Mouse (Mus musculus) CH12.LX (cell line): ENCODE results near the gene Cdc37. TPM values are rescaled to one million over a fixed set of nuclear protein-coding genes. Genes with fewer than 3 reads are reported as not detected.

ENCODE experiments used
- DNase-seq: peaks from one replicate; pipeline ENCODE4 v3.0.0-alpha.2; 2013; ENCODE audit errors: extremely low read depth
- H3K27ac ChIP-seq: 2 replicates; pipeline ENCODE4 v1.5.1; 2012; ENCODE audit warnings: low read depth, mild to moderate bottlenecking, control low read depth, moderate library complexity; ENCODE audit not compliant: insufficient read depth
- H3K27me3 ChIP-seq: replicated peaks from 2 replicates; pipeline ENCODE3; 2012; ENCODE audit warnings: inconsistent platforms
- H3K36me3 ChIP-seq, 2 experiments: replicated peaks in 1 of 2; 2 replicates each; pipeline versions ENCODE3 to v1.6.1; 2012; ENCODE audit warnings: inconsistent platforms in 1 of 2, low read length in 1 of 2, mild to moderate bottlenecking in 1 of 2, mixed read lengths in 1 of 2, moderate library complexity in 1 of 2; ENCODE audit not compliant: control insufficient read depth in 1 of 2, insufficient read depth in 1 of 2
- H3K4me1 ChIP-seq, 2 experiments: 2 replicates each; pipeline ENCODE4 v1.6.1; 2012; ENCODE audit warnings: inconsistent platforms in 1 of 2, moderate library complexity in 1 of 2; ENCODE audit not compliant: insufficient read depth in 2 of 2, control insufficient read depth in 1 of 2
- H3K4me2 ChIP-seq: 2 replicates; pipeline ENCODE4 v1.6.1; 2012; ENCODE audit warnings: low read depth, mild to moderate bottlenecking, control low read depth; ENCODE audit not compliant: poor library complexity, insufficient read depth, severe bottlenecking
- H3K4me3 ChIP-seq, 3 experiments: fragments of 150-350 bp in 1 of 3; sonication (generic) in 1 of 3; replicated peaks in 1 of 3; 2 replicates each; pipeline versions ENCODE3 to v1.5.1; 2011 to 2012; ENCODE audit warnings: low read depth in 2 of 3, low read length in 2 of 3, mild to moderate bottlenecking in 2 of 3, moderate library complexity in 2 of 3, control low read depth in 1 of 3, improper control_type of control experiment in 1 of 3, inconsistent platforms in 1 of 3, mixed read lengths in 1 of 3; ENCODE audit not compliant: poor library complexity in 1 of 3
- H3K79me2 ChIP-seq: replicated peaks from 2 replicates; pipeline ENCODE4 v1.6.1; 2012; ENCODE audit warnings: mild to moderate bottlenecking, moderate library complexity; ENCODE audit not compliant: control insufficient read depth, poor library complexity, insufficient read depth, severe bottlenecking; ENCODE audit errors: extremely low read depth
- H3K9ac ChIP-seq: 2 replicates; pipeline ENCODE4 v1.6.1; 2012; ENCODE audit warnings: low read depth, mild to moderate bottlenecking, control low read depth, moderate library complexity; ENCODE audit not compliant: insufficient read depth
- H3K9me3 ChIP-seq: replicated peaks from 2 replicates; pipeline ENCODE3; 2012; ENCODE audit warnings: low read length, inconsistent platforms, mixed read lengths
- BHLHE40 ChIP-seq: IDR thresholded peaks from 2 replicates; pipeline ENCODE4 v1.6.1; 2011; ENCODE audit warnings: mild to moderate bottlenecking, low read depth, low read length, improper control_type of control experiment
- CHD1 ChIP-seq: IDR thresholded peaks from 2 replicates; pipeline ENCODE4 v1.6.1; 2012; ENCODE audit warnings: low read depth, low read length, improper control_type of control experiment, inconsistent platforms
- CHD2 ChIP-seq: IDR thresholded peaks from 2 replicates; pipeline ENCODE4 v1.6.1; 2011; ENCODE audit warnings: low read length, improper control_type of control experiment
- CTCF ChIP-seq, 2 experiments: IDR thresholded peaks in 1 of 2; conservative IDR thresholded peaks in 1 of 2; 2 replicates each; pipeline ENCODE4 v1.5.1; 2011 to 2012; ENCODE audit warnings: low read depth in 2 of 2, low read length in 2 of 2, improper control_type of control experiment in 1 of 2, inconsistent platforms in 1 of 2, mild to moderate bottlenecking in 1 of 2, moderate library complexity in 1 of 2
- E2F4 ChIP-seq: IDR thresholded peaks from 2 replicates; pipeline ENCODE4 v1.6.1; 2011; ENCODE audit warnings: low read depth, low read length, improper control_type of control experiment; ENCODE audit not compliant: insufficient replicate concordance
- ELF1 ChIP-seq: IDR thresholded peaks from 2 replicates; pipeline ENCODE4 v1.6.1; 2014; ENCODE audit warnings: low read depth, mild to moderate bottlenecking, inconsistent platforms, low read length, improper control_type of control experiment
- EP300 ChIP-seq: IDR thresholded peaks from 2 replicates; pipeline ENCODE4 v1.6.1; 2011; ENCODE audit warnings: low read length, improper control_type of control experiment
- ETS1 ChIP-seq: conservative IDR thresholded peaks from 2 replicates; pipeline ENCODE4 v1.6.1; 2012; ENCODE audit warnings: low read depth, mild to moderate bottlenecking, inconsistent platforms, low read length, improper control_type of control experiment, moderate library complexity
- GABPA ChIP-seq: IDR thresholded peaks from 2 replicates; pipeline ENCODE4 v1.6.1; 2012; ENCODE audit warnings: low read depth, low read length, improper control_type of control experiment, inconsistent platforms; ENCODE audit not compliant: insufficient replicate concordance
- HCFC1 ChIP-seq: IDR thresholded peaks from 2 replicates; pipeline ENCODE4 v1.6.1; 2012; ENCODE audit warnings: low read depth, mild to moderate bottlenecking, inconsistent platforms, low read length, improper control_type of control experiment
- IRF4 ChIP-seq: IDR thresholded peaks from 2 replicates; pipeline ENCODE4 v1.6.1; 2014; ENCODE audit warnings: low read depth, mild to moderate bottlenecking, inconsistent platforms, low read length, improper control_type of control experiment
- JUN ChIP-seq: IDR thresholded peaks from 2 replicates; pipeline ENCODE4 v1.6.1; 2011; ENCODE audit warnings: low read depth, mild to moderate bottlenecking, low read length, improper control_type of control experiment, moderate library complexity; ENCODE audit not compliant: insufficient read depth
- JUND ChIP-seq: conservative IDR thresholded peaks from 2 replicates; pipeline ENCODE4 v1.6.1; 2011; ENCODE audit warnings: low read depth, low read length, improper control_type of control experiment
- KAT2A ChIP-seq: IDR thresholded peaks from 2 replicates; pipeline ENCODE4 v1.6.1; 2012; ENCODE audit warnings: low read length, improper control_type of control experiment, inconsistent platforms; ENCODE audit not compliant: insufficient replicate concordance
- MAFK ChIP-seq: IDR thresholded peaks from 2 replicates; pipeline ENCODE4 v1.6.1; 2011; ENCODE audit warnings: low read length, improper control_type of control experiment; ENCODE audit not compliant: insufficient replicate concordance
- MAX ChIP-seq: IDR thresholded peaks from 2 replicates; pipeline ENCODE4 v1.6.1; 2011; ENCODE audit warnings: low read length, improper control_type of control experiment
- MAZ ChIP-seq: IDR thresholded peaks from 2 replicates; pipeline ENCODE4 v1.6.1; 2012; ENCODE audit warnings: low read depth, mild to moderate bottlenecking, inconsistent platforms, low read length, improper control_type of control experiment, moderate library complexity
- MEF2A ChIP-seq: IDR thresholded peaks from 2 replicates; pipeline ENCODE4 v1.6.1; 2014; ENCODE audit warnings: low read depth, mild to moderate bottlenecking, inconsistent platforms, low read length, improper control_type of control experiment, borderline replicate concordance
- MXI1 ChIP-seq: IDR thresholded peaks from 2 replicates; pipeline ENCODE4 v1.6.1; 2011; ENCODE audit warnings: mild to moderate bottlenecking, low read depth, low read length, improper control_type of control experiment
- MYC ChIP-seq: IDR thresholded peaks from 2 replicates; pipeline ENCODE4 v1.6.1; 2011; ENCODE audit warnings: low read depth, mild to moderate bottlenecking, improper control_type of control experiment, low read length
- NELFE ChIP-seq: IDR thresholded peaks from 2 replicates; pipeline ENCODE4 v1.6.1; 2011; ENCODE audit warnings: low read depth, low read length, improper control_type of control experiment
- NRF1 ChIP-seq: IDR thresholded peaks from 2 replicates; pipeline ENCODE4 v1.6.1; 2014; ENCODE audit warnings: low read depth, mild to moderate bottlenecking, inconsistent platforms, low read length, improper control_type of control experiment, moderate library complexity
- PAX5 ChIP-seq: IDR thresholded peaks from 2 replicates; pipeline ENCODE4 v1.6.1; 2012; ENCODE audit warnings: low read length, inconsistent platforms, mixed read lengths
- POLR2A ChIP-seq: IDR thresholded peaks from 2 replicates; pipeline ENCODE4 v1.6.1; 2011; ENCODE audit warnings: low read depth, mild to moderate bottlenecking, improper control_type of control experiment, low read length
- POLR2AphosphoS2 ChIP-seq: IDR thresholded peaks from 2 replicates; pipeline ENCODE4 v1.6.1; 2011; ENCODE audit warnings: low read depth, low read length, improper control_type of control experiment
- RAD21 ChIP-seq: IDR thresholded peaks from 2 replicates; pipeline ENCODE4 v1.6.1; 2011; ENCODE audit warnings: low read depth, mild to moderate bottlenecking, low read length, improper control_type of control experiment, moderate library complexity
- RCOR1 ChIP-seq: conservative IDR thresholded peaks from 2 replicates; pipeline ENCODE4 v1.6.1; 2012; ENCODE audit warnings: low read depth, mild to moderate bottlenecking, inconsistent platforms, low read length, improper control_type of control experiment
- SIN3A ChIP-seq: IDR thresholded peaks from 2 replicates; pipeline ENCODE4 v1.6.1; 2012; ENCODE audit warnings: low read length, improper control_type of control experiment, inconsistent platforms
- SMC3 ChIP-seq: IDR thresholded peaks from 2 replicates; pipeline ENCODE4 v1.6.1; 2011; ENCODE audit warnings: low read depth, low read length, improper control_type of control experiment
- TBP ChIP-seq: conservative IDR thresholded peaks from 2 replicates; pipeline ENCODE4 v1.6.1; 2011; ENCODE audit warnings: low read depth, low read length, improper control_type of control experiment
- TCF12 ChIP-seq: IDR thresholded peaks from 2 replicates; pipeline ENCODE4 v1.6.1; 2014; ENCODE audit warnings: low read depth, mild to moderate bottlenecking, inconsistent platforms, low read length, improper control_type of control experiment
- UBTF ChIP-seq: IDR thresholded peaks from 2 replicates; pipeline ENCODE4 v1.6.1; 2012; ENCODE audit warnings: low read depth, mild to moderate bottlenecking, inconsistent platforms, low read length, improper control_type of control experiment, moderate library complexity
- USF1 ChIP-seq: IDR thresholded peaks from 2 replicates; pipeline ENCODE4 v1.6.1; 2014; ENCODE audit warnings: low read depth, mild to moderate bottlenecking, inconsistent platforms, low read length, improper control_type of control experiment
- USF2 ChIP-seq: conservative IDR thresholded peaks from 2 replicates; pipeline ENCODE4 v1.6.1; 2011; ENCODE audit warnings: low read depth, low read length, improper control_type of control experiment
- ZC3H11A ChIP-seq: IDR thresholded peaks from 2 replicates; pipeline ENCODE4 v1.6.1; 2012; ENCODE audit warnings: low read depth, mild to moderate bottlenecking, inconsistent platforms, low read length, improper control_type of control experiment
- ZKSCAN1 ChIP-seq: IDR thresholded peaks from 2 replicates; pipeline ENCODE4 v1.6.1; 2012; ENCODE audit warnings: low read depth, inconsistent platforms, low read length, improper control_type of control experiment, borderline replicate concordance
- ZMIZ1 ChIP-seq: IDR thresholded peaks from 2 replicates; pipeline ENCODE4 v1.6.1; 2012; ENCODE audit warnings: low read depth, mild to moderate bottlenecking, inconsistent platforms, low read length, improper control_type of control experiment
- ZNF384 ChIP-seq: IDR thresholded peaks from 2 replicates; pipeline ENCODE4 v1.6.1; 2012; ENCODE audit warnings: low read depth, low read length, improper control_type of control experiment, inconsistent platforms
- dilution Hi-C: fragments of 300-500 bp; cut with MboI; formaldehyde crosslinking; loops from 2 replicates; pipeline ENCODE4 v1.14.3; 2020; ENCODE audit warnings: low sequenced_read_pairs; ENCODE audit not compliant: extremely low pct_unique_long_range_greater_than_20kb, extremely low pct_ligation_motif_present
- in situ Hi-C: fragments of 300-500 bp; cut with MboI; formaldehyde crosslinking; loops from 3 replicates; pipeline ENCODE4 v1.14.3; 2019; ENCODE audit warnings: low sequenced_read_pairs, low pct_ligation_motif_present, low pct_unique_long_range_greater_than_20kb, mixed read lengths
- polyA plus RNA-seq: library from polyadenylated mRNA; unstranded; fragments of >175 nt; gene quantifications from 2 replicates; pipeline ENCODE4 v1.2.1, GENCODE M21; 2012; ENCODE audit warnings: low read depth; ENCODE audit not compliant: insufficient read length
- total RNA-seq, 2 experiments: library from RNA; depleted of rRNA; stranded (reverse); fragments of 300-350 nt in 1 of 2; fragments of >200 nt in 1 of 2; gene quantifications; 2 replicates each; pipeline ENCODE4 v1.2.3; 2012 to 2014

Gene Cdc37
- total and polyA plus RNA-seq, 3 experiments: 87.2 to 447 (median 230) TPM

GRCm38 (mm10) chr9:21136401-21136800, 13.4 kb downstream of the Cdc37 start:
- Histone ChIP-seq H3K36me3 (peaks cover 38 to 42% of the 10 kb centered on the region in 2 experiments), H3K9me3 (no peaks in the 10 kb centered on the region), H3K4me3 (peak overlapping the region in 1 of 3 experiments; percentile 5), H3K4me2 (peak overlapping the region; percentile 55), H3K27me3 (no peaks in the 10 kb centered on the region), H3K79me2 (no peaks in the 10 kb centered on the region), H3K27ac (peak overlapping the region; percentile 98), H3K4me1 (peaks cover 18 to 61% of the 10 kb centered on the region in 2 experiments), H3K9ac (peak overlapping the region; percentile 29)
- in situ Hi-C loops (no loop called here), dilution Hi-C loops (no loop called here)
- TF ChIP-seq UBTF (no peak), NELFE (0 out of 2 replicates have a peak, but pooled peaks have one; percentile 24), IRF4 (peak; percentile 57), PAX5 (no peak), POLR2A (peak; percentile 21), KAT2A (0 out of 2 replicates have a peak, but pooled peaks have one; percentile 5), CTCF (conservative IDR thresholded peaks at IDR 0.05 in 1 of 2, IDR thresholded peaks at IDR 0.05 in 1 of 2; ENCODE audit: low read depth in 2 of 2, low read length in 2 of 2) (no peak), JUND (no peak), RAD21 (no peak; the same call in 1 of the 2 replicates), ZMIZ1 (no peak), BHLHE40 (no peak), ELF1 (peak; percentile 77), TBP (peak; percentile 84), EP300 (no peak), HCFC1 (peak; percentile 29), USF2 (no peak), MAX (no peak), MAZ (peak; percentile 1; the same call in 1 of the 2 replicates), CHD1 (no peak), ZC3H11A (no peak), MAFK (0 out of 2 replicates have a peak, but pooled peaks have one; percentile 22), GABPA (no peak), ZNF384 (no peak), MXI1 (peak; percentile 47; the same call in 1 of the 2 replicates), MEF2A (no peak), SIN3A (peak; percentile 76; the same call in 1 of the 2 replicates), E2F4 (no peak), MYC (no peak), SMC3 (no peak), NRF1 (peak; percentile 30; the same call in 1 of the 2 replicates), USF1 (no peak), POLR2AphosphoS2 (0 out of 2 replicates have a peak, but pooled peaks have one; percentile 35), TCF12 (no peak; the same call in 1 of the 2 replicates), CHD2 (0 out of 2 replicates have a peak, but pooled peaks have one; percentile 2), RCOR1 (0 out of 2 replicates have a peak, but pooled peaks have one; percentile 15), ZKSCAN1 (no peak), JUN (no peak), ETS1 (no peak)
- DNase-seq: peak; percentile 88
